Mouse (Mus musculus) hindbrain, embryonic 14.5 days (tissue): ENCODE measurements at regions not wholly inside any gene's neighbourhood (a gene's known extent, or its start where the extent isn't known, plus 50 kb on each side); places are given as distances from the start of the nearest gene placed in this dataset.

ENCODE experiments used
- ATAC-seq: fragments of 200-750 bp; cut with Nextera tagmentation; 2 replicates; pipeline ENCODE4 v1.8.0; 2017; ENCODE audit warnings: moderate number of reproducible peaks, mild to moderate bottlenecking, moderate TSS enrichment, moderate library complexity; ENCODE audit not compliant: low FRiP score
- DNase-seq: peaks from one replicate; pipeline ENCODE4 v3.0.0-alpha.2; 2015; ENCODE audit warnings: low spot score
- H3K27ac ChIP-seq: fragments of 300-500 bp; sonication (generic); 2 replicates; pipeline ENCODE4 v1.5.1; 2014; ENCODE audit warnings: mild to moderate bottlenecking, moderate library complexity
- H3K27me3 ChIP-seq: fragments of 300-500 bp; sonication (generic); 2 replicates; pipeline ENCODE4 v1.6.1; 2014; ENCODE audit warnings: mild to moderate bottlenecking, low read length, mixed read lengths; ENCODE audit not compliant: control insufficient read depth, insufficient read depth
- H3K36me3 ChIP-seq: fragments of 300-500 bp; sonication (generic); replicated peaks from 2 replicates; pipeline ENCODE4 v1.6.1; 2014; ENCODE audit not compliant: control insufficient read depth, insufficient read depth
- H3K4me1 ChIP-seq: fragments of 300-500 bp; sonication (generic); replicated peaks from 2 replicates; pipeline ENCODE4 v1.6.1; 2014; ENCODE audit warnings: antibody characterized with exemption, low read length, mixed read lengths; ENCODE audit not compliant: control insufficient read depth, insufficient read depth
- H3K4me2 ChIP-seq: fragments of 300-500 bp; sonication (generic); replicated peaks from 2 replicates; pipeline ENCODE4 v1.6.1; 2014; ENCODE audit warnings: mild to moderate bottlenecking, moderate library complexity
- H3K4me3 ChIP-seq: fragments of 300-500 bp; sonication (generic); replicated peaks from 2 replicates; pipeline ENCODE4 v1.5.1; 2014; ENCODE audit warnings: mild to moderate bottlenecking, low read length
- H3K9ac ChIP-seq: fragments of 300-500 bp; sonication (generic); 2 replicates; pipeline ENCODE4 v1.6.1; 2014
- H3K9me3 ChIP-seq: fragments of 300-500 bp; sonication (generic); 2 replicates; pipeline ENCODE4 v1.6.1; 2016; ENCODE audit warnings: low read length; ENCODE audit not compliant: control insufficient read depth
- WGBS: fragments of 180-500 bp; shearing (Covaris S2); extraction: QIAGEN DNeasy Blood & Tissue Kit; methylation state at CpG from one replicate; pipeline ENCODE4 v1.1.7; 2014; 5-methylcytosine and 5-hydroxymethylcytosine counted together

- no peaks in the 10 kb centered on the region for H3K9me3 ChIP-seq
- ATAC-seq (no peak), DNase-seq (no peak)
- no peaks in the 10 kb centered on the region for H3K27me3 ChIP-seq
- H3K4me3 ChIP-seq: no peak overlapping the region
- H3K4me1 ChIP-seq: no peaks in the 10 kb centered on the region
- no peaks in the 10 kb centered on the region for H3K36me3 ChIP-seq
- H3K4me2 ChIP-seq: no peak overlapping the region
- H3K9ac ChIP-seq: no peak overlapping the region
- 86% methylated on average over 2 of the region's 2 CpGs for WGBS
- no peak overlapping the region for H3K27ac ChIP-seq
Measured at GRCm38 (mm10) chr13:114587621-114588020, 128.9 kb upstream of the Fst start.

DNA sequence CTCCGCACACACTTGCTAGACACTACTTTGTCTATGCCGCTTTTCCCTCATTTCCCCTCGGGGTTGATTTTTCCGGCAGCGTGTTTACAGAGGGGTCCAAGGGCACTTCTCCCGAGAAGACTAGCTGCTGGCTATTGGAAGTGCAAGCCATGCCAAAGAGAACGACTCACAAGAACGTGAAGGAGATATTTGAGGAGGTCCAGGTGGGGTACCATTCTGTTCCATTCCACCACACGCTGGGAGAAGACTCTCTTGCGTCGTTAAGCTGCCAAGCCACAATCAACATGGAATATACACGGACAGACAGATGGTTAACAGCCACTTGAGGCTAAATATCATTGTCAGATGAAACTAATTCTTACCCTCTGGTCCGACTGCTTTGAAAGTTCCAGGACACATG is 144.6 kb upstream of the Fst start:
- H3K4me1 ChIP-seq: no peaks in the 10 kb centered on the region
- H3K9me3 ChIP-seq: no peaks in the 10 kb centered on the region
- ATAC-seq: no peak
- no peak overlapping the region for H3K27ac ChIP-seq
- no peak overlapping the region for H3K4me2 ChIP-seq
- H3K27me3 ChIP-seq: no peaks in the 10 kb centered on the region
- WGBS: 88% methylated on average over 13 of the region's 13 CpGs
- H3K9ac ChIP-seq: no peak overlapping the region
- no peak for DNase-seq
- H3K36me3 ChIP-seq: no peaks in the 10 kb centered on the region
- no peak overlapping the region for H3K4me3 ChIP-seq

DNA sequence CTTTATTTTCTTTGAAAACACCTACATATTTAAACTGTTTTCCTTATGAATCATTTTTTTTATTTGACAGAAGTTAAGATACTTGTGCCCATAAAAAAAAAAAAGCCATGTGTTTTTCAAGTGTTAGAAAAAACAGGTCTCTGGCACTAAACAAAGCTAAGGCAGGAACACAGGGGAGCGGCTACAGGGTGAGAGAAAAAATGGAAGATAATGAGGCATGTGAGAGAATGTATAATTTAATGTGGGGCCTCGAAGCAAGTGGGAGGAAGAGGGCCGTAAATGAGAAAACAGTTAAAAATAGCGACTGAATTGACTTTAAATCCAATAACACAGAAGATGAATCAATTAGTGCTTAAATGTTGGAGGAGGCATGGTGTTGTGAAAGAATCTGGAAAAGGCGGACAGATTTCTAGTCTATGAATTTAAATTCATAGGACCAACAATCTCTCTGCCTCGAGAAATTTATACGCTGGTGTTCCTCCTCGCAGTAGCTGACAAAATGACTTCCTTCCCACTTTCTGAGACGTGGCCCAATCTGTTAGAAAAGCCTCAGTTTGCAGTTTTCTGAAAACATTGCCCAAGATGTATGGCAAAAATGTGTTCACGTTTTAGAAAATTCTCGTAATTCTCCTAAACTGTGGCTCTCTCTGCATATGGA is 145.4 kb upstream of the Fst start:
- DNase-seq: no peak
- H3K4me1 ChIP-seq: no peaks in the 10 kb centered on the region
- H3K4me2 ChIP-seq: no peak overlapping the region
- no peaks in the 10 kb centered on the region for H3K36me3 ChIP-seq
- no peaks in the 10 kb centered on the region for H3K9me3 ChIP-seq
- WGBS: 76% methylated on average over 11 of the region's 11 CpGs
- H3K9ac ChIP-seq: no peak overlapping the region
- H3K27ac ChIP-seq: no peak overlapping the region
- no peak for ATAC-seq
- H3K27me3 ChIP-seq: no peaks in the 10 kb centered on the region
- H3K4me3 ChIP-seq: no peak overlapping the region

GRCm38 (mm10) chr13:114613909-114614308 is 155.2 kb upstream of the Fst start:
- H3K4me2 ChIP-seq: no peak overlapping the region
- H3K9ac ChIP-seq: no peak overlapping the region
- no peak overlapping the region for H3K27ac ChIP-seq
- H3K9me3 ChIP-seq: no peaks in the 10 kb centered on the region
- H3K4me1 ChIP-seq: no peaks in the 10 kb centered on the region
- WGBS: 97% methylated on average over 1 of the region's 1 CpGs
- DNase-seq (no peak), ATAC-seq (no peak)
- no peaks in the 10 kb centered on the region for H3K36me3 ChIP-seq
- H3K4me3 ChIP-seq: no peak overlapping the region
- H3K27me3 ChIP-seq: no peaks in the 10 kb centered on the region

GRCm38 (mm10) chr13:114619416-114619815 is 160.7 kb upstream of the Fst start:
- no peaks in the 10 kb centered on the region for H3K36me3 ChIP-seq
- H3K4me2 ChIP-seq: no peak overlapping the region
- DNase-seq: no peak
- no peak overlapping the region for H3K27ac ChIP-seq
- no peak for ATAC-seq
- no peaks in the 10 kb centered on the region for H3K9me3 ChIP-seq
- H3K27me3 ChIP-seq: no peaks in the 10 kb centered on the region
- H3K9ac ChIP-seq: no peak overlapping the region
- H3K4me1 ChIP-seq: no peaks in the 10 kb centered on the region
- no peak overlapping the region for H3K4me3 ChIP-seq
- 91% methylated on average over 4 of the region's 4 CpGs for WGBS

GRCm38 (mm10) chr13:114636731-114637130 is 178.0 kb upstream of the Fst start:
- whole genome bisulfite sequencing: 81% methylated on average over 4 of the region's 4 CpGs
- ATAC-seq (no peak), DNase-seq (no peak)
- H3K4me1 ChIP-seq: no peaks in the 10 kb centered on the region
- no peaks in the 10 kb centered on the region for H3K9me3 ChIP-seq
- H3K27me3 ChIP-seq: no peaks in the 10 kb centered on the region
- no peak overlapping the region for H3K27ac ChIP-seq
- no peak overlapping the region for H3K4me2 ChIP-seq
- no peaks in the 10 kb centered on the region for H3K36me3 ChIP-seq
- no peak overlapping the region for H3K4me3 ChIP-seq
- no peak overlapping the region for H3K9ac ChIP-seq

GRCm38 (mm10) chr13:114639531-114639930 is 178.5 kb upstream of the Mocs2 start:
- ATAC-seq: no peak
- DNase-seq: no peak
- Histone ChIP-seq H3K4me3 (no peak overlapping the region), H3K9me3 (no peaks in the 10 kb centered on the region), H3K36me3 (no peaks in the 10 kb centered on the region), H3K27ac (no peak overlapping the region), H3K4me1 (no peaks in the 10 kb centered on the region), H3K9ac (no peak overlapping the region), H3K4me2 (no peak overlapping the region), H3K27me3 (no peaks in the 10 kb centered on the region)
- WGBS: 95% methylated on average over 2 of the region's 2 CpGs

- no peaks in the 10 kb centered on the region for H3K27me3 ChIP-seq
- H3K4me2 ChIP-seq: no peak overlapping the region
- H3K27ac ChIP-seq: no peak overlapping the region
- 35% methylated on average over 9 of the region's 9 CpGs for WGBS
- no peaks in the 10 kb centered on the region for H3K9me3 ChIP-seq
- H3K9ac ChIP-seq: no peak overlapping the region
- H3K4me1 ChIP-seq: no peaks in the 10 kb centered on the region
- no peaks in the 10 kb centered on the region for H3K36me3 ChIP-seq
- ATAC-seq (peak; percentile 69), DNase-seq (no peak)
- H3K4me3 ChIP-seq: no peak overlapping the region
Measured at GRCm38 (mm10) chr13:114641688-114642390, 176.2 kb upstream of the Mocs2 start.

DNA sequence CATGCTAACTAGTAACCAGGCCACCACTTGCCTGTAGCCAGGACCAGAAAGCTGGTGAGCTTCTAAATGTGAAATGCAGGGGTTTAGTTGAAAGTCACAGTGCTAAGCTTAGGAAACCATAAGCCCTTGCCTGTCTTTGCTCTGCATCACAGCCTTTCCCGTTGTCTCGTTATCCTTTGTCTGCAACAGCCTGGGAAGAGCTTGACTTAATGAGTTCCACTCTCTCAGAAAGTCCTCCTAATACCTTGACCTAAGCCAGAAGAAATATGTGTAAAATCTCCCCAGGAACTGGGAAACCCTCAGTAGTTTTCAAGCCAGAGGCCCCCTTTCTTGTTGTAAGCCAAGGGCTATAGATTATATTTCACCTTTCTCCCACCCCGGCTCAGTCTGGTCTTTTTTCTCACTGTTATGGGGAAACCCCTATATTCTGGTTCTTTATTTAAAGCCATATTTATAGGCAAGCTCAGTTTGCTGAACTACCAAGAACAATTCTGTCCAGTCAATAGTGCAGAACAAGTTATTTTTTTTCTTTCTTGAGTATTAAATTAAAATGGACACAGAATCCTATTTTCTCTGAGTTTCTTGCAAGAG is 175.0 kb upstream of the Mocs2 start:
- no peak overlapping the region; the same call in 1 of the 2 replicates for H3K4me2 ChIP-seq
- ATAC-seq: no peak

More for the DNA sequence above, 175.0 kb upstream of the Mocs2 start:
- Histone ChIP-seq H3K9me3 (no peaks in the 10 kb centered on the region), H3K27ac (no peak overlapping the region), H3K4me1 (no peaks in the 10 kb centered on the region), H3K9ac (no peak overlapping the region), H3K27me3 (no peaks in the 10 kb centered on the region), H3K4me3 (no peak overlapping the region), H3K36me3 (no peaks in the 10 kb centered on the region)
- DNase-seq: no peak
- WGBS: 35% methylated on average over 3 of the region's 3 CpGs
